Mouse (Mus musculus): ENCODE measurements around the gene Atxn7l1.

Atxn7l1 gene

GRCm38 (mm10) chr12:33235771-33236323 is 88.4 kb downstream of the Atxn7l1 start:
- peak; percentile 36 for DNase-seq (ENCODE audit: low spot score)

- DNase-seq (ENCODE audit: low spot score) = no peak
These were observed 89.0 kb downstream of the Atxn7l1 start for GRCm38 (mm10) chr12:33236344-33237049.

DNA sequence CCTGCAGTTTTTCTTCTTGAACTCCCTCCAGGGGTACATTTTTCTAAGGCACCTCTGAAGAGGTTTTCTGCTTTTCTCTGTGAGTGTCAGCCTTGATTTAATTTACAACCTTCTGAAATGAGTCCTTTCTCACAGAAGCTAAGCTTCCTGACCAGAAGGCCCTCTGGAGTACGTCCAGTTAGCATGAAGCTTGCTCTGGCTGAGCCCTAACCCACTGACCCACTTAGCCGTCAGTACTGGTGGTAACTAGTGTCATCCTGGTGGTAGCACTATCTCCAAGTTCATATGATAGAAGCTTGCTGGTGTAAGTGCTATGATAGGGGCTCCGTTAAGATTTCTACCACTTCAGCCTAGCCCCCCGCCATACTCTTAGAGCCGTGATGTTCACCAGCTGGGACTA is 89.6 kb downstream of the Atxn7l1 start:
- DNase-seq (ENCODE audit: low spot score) = no peak

DNA sequence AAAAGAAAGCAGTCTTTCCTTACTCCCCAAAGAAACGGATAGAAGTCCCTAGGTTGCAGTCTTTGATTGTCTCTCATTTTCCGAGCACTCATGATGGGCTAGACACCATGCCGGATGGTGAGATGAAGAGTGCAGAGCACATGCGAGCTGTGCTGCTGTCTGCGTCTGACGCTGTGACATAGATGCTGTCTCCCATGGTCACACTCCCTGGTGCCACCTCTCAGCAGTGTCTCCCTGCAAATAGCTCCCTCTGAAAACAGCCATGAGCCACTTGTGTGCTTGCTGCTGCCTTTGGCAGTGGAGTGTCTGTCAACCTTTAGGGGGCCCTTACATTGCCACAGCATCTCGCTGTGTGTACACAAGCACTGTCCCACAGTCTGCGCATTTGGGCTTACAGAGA is 95.2 kb downstream of the Atxn7l1 start:
- no peak for DNase-seq (ENCODE audit: low spot score)

DNA sequence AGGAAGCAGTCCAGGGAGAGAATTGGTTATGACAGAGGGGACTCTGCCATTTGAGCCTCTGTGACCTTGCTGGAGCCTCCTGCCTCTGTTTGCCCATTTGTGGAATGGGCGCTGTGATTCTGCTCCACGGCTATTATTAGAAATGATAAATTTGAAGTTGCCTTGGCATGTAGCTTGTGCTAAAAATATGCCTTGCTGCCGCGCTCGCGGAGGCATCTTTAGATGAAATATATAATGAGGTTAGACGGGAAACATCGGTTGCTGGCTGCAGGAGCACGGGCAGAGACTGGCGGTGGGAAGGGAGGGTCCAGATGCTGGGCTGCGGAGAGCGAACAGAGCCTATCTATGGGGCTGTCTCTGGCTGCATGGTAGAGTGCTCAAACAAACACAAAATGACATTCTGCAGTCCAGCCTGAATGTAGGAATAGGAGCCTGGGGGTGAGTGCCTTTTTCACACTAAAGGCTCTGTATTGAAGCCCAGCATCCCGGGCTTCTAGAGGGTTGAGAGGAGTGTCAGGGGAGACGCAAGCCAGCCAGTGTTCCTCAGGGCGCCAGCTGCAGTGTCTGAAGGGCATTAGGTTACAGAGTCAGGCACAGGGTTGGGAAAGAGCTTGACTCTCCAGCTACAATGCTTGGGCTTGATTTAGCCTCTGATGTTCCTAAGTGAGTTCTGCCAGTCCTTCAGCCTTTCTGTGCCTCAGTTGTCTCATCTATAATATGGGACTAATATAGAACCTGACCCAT is 96.8 kb downstream of the Atxn7l1 start:
- no peak for DNase-seq (ENCODE audit: low spot score)

GRCm38 (mm10) chr12:33245455-33245854 is 98.0 kb downstream of the Atxn7l1 start:
- DNase-seq (ENCODE audit: low spot score) = peak; percentile 51

- DNase-seq (ENCODE audit: low spot score) = no peak
These were observed 99.4 kb downstream of the Atxn7l1 start for GRCm38 (mm10) chr12:33246878-33247277.

GRCm38 (mm10) chr12:33250197-33250596 is 102.7 kb downstream of the Atxn7l1 start:
- no peak for DNase-seq (ENCODE audit: low spot score)

- no peak for DNase-seq (ENCODE audit: low spot score)
These were observed 103.9 kb downstream of the Atxn7l1 start for GRCm38 (mm10) chr12:33251399-33251798.

- no peak for DNase-seq (ENCODE audit: low spot score)
These were observed 105.1 kb downstream of the Atxn7l1 start for GRCm38 (mm10) chr12:33252621-33253020.

DNA sequence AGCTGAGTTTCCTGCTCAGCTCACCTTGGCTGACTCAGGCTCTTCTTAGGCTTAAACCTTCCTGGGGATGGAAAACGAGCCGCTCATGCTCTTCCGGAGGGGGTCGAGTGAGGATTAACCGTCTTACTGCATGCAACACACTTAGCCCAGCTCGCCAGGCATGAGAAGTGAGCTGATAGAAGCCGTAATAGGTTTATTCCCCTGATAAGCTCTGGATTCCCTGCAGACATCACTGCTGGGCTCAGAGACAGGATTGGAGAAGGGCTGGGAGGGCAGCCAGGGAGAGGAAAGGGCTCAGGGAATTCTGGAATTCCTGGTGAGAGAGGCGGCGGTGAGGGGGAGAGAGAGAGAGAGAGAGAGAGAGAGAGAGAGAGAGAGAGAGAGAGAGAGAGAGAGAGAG is 105.7 kb downstream of the Atxn7l1 start:
- no peak for DNase-seq (ENCODE audit: low spot score)

DNA sequence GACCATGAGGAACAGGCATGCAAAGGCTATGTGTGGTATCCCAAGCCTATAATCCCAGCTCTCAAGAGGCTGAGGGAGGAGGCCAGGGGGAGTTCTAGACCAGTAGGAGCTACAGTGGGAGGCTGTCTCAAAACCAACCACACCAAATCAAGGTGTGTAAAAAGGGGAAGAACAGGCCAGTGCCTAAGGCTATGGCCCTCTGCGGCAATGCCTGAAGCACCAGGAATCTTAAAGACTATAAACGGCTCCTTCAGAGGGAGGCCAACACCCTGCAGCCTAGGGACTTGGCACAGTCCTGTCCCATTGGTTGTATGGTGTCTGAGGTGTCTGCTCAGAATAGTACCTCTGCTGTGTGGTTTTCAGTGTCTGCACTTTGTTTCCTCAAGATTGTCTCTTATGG is 107.8 kb downstream of the Atxn7l1 start:
- DNase-seq (ENCODE audit: low spot score) = no peak

DNA sequence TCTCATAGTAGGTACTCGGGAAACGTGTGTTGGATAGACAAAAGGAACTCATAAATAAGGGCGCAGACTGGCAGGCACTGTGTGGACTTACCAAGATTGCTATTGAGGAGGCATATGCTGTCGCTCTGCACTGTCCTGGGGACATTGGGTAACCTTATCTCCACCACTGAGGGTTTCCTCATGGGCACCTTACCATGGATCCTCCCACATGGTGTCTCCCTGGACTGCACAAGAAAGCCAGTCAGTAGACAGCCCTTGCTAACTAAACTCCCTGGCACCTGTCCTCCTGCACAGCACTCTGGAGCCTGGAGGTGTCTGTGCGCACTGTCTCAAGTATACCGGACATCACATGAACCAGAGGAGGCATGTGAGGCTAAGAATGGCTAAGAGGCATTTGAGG is 108.9 kb downstream of the Atxn7l1 start:
- no peak for DNase-seq (ENCODE audit: low spot score)

DNA sequence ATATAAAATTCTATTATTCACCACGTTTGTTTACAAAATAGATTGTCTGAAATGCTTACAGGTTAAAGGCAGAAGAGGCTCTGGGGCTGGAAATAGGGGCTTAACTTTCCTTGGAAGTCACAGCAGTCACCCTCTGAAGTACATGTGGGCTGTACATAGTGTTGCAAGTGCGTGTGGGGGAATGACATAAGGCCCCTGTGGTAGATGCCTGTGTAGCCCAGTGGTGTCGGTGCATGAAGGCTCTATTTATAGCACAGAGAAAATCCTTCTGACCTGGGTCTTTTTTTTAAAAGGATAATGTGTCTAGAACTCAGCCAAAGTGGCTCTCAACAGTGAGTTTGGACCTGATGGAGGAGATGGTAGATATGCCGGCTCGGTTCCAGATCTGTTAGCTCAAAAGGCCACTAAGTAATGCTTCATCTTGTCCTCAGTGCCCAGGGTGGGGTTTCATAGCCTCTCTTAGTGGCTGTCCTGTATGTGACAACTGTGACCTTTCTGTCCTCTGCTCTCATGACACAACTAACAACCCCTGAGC is 111.6 kb downstream of the Atxn7l1 start:
- no peak for DNase-seq (ENCODE audit: low spot score)

GRCm38 (mm10) chr12:33260575-33260974 is 113.1 kb downstream of the Atxn7l1 start:
- DNase-seq (ENCODE audit: low spot score) = no peak

DNA sequence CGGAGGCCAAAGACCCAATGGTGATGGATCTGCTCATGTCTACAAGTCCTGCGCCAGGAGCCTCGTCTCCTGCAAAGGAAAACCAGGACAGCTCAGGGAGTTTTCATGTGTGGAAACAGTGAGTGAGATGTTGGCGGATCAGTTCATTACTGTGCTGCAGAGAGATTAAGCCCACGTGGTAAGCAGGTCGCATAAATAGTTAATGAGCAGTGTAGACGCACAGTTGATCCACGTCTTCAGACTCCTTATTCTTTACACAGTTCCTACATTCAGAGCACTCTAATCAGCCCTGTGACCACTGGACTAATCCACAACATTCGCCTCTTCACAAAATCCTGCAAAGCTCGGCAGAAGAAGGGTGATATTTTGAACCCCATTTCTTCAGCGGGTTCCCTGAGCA is 118.4 kb downstream of the Atxn7l1 start:
- DNase-seq (ENCODE audit: low spot score) = no peak

- no peak for DNase-seq (ENCODE audit: low spot score)
These were observed 120.5 kb downstream of the Atxn7l1 start for GRCm38 (mm10) chr12:33267965-33268364.

- peak; percentile 40 for DNase-seq (ENCODE audit: low spot score)
These were observed 122.2 kb downstream of the Atxn7l1 start for GRCm38 (mm10) chr12:33269743-33270142.

DNA sequence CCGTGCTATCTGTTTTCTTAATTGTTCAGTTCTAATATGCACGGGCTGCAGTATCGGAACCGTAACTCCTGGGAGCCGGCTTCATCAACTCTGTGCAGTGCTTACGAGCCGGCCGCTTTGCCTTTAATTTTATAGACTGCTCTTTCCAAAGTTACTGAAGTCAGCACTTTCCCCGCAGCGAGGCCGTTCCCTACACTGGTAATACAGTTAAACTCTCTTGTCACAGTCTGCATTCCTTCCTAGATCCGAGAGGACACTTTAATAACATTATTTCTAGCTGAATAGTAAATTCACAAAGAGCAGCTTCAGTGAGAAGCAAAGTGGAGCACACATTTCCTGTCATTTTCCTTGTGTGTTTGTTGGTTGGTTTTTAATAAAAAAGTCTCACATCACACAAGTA is 124.4 kb downstream of the Atxn7l1 start:
- DNase-seq (ENCODE audit: low spot score) = no peak

DNA sequence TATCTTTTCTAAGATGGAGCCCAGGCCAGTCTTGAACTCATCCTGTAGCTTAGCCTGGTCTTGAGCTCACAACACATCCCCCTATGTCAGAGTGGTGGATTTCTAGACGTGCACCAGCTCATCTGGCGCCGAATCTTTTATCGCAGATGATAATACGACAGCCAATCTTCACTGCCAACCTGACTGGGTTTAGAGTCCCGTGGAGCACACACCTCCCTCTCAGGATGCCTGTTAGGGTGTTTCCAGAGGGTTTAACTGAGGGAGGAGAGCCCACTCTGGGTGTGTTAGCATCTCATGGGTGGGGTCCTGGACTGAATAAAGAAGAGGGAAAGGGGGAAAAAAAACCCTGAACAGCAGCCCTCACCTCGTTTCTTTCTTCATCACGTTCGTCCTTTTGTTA is 124.9 kb downstream of the Atxn7l1 start:
- DNase-seq (ENCODE audit: low spot score) = no peak

GRCm38 (mm10) chr12:33273147-33273546 is 125.7 kb downstream of the Atxn7l1 start:
- no peak for DNase-seq (ENCODE audit: low spot score)

GRCm38 (mm10) chr12:33273668-33274067 is 126.2 kb downstream of the Atxn7l1 start:
- no peak for DNase-seq (ENCODE audit: low spot score)

DNA sequence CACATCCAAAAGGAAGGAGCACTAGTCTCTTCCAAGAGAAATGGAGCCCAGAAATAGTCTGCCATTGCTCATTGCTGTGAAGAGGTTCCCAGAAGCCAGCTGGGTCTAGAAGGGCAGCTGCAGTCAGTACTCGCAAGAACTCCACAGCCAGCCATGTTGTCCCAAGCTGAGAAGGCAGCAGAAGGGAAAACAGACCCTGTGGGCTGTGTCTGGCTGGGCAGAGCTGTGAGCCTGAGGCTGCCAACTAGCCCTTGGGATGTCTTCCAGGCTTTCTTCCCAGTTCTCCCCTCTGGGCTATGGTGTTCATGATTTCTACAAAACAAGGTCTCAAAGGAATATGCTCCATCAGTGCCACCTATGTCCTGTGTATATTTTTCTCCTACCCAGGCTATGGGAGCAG is 128.5 kb downstream of the Atxn7l1 start:
- no peak for DNase-seq (ENCODE audit: low spot score)
